Mouse (Mus musculus): ENCODE measurements around the gene Ugt2a3.
"Not testable (repeated sequence)": the region's sequence is repeated elsewhere in the genome, so short reads cannot be mapped to it uniquely, and the experiment has no call there.

Ugt2a3 gene

DNA sequence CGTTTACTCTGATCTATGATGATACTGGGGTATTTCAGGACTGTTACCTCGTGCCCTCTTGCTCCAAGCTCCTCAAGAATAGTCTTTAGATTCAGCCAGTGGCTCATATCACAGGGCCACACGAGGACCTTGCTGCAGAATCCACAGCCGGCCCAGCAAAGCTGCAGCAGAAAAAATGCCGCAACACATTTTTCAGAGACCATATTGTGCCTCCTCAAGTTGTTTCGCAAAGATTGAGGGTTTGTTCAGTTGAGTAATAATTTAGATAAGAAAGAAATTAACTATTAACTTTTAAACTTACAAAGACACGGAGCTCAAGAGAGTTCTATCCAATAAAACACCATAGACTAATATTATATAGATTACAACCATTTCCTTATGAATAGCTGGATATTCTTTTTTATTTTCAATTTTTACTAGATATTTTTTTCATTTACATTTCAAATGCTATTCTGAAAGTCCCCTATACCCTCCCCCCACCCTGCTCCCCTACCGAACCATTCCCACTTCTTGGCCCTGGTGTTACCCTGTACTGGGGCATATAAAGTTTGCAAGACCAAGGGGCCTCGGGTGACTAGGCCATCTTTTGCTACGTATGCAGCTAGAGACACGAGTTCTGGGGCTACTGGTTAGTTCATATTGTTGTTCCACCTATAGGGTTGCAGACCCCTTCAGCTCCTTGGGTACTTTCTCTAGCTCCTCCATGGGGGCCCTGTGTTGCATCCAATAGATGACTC lies at the start of gene Ugt2a3:
TSS of gene Ugt2a3 (minus strand) at position 235 of the 737 bp plus-strand sequence.
- no peak for DNase-seq

DNA sequence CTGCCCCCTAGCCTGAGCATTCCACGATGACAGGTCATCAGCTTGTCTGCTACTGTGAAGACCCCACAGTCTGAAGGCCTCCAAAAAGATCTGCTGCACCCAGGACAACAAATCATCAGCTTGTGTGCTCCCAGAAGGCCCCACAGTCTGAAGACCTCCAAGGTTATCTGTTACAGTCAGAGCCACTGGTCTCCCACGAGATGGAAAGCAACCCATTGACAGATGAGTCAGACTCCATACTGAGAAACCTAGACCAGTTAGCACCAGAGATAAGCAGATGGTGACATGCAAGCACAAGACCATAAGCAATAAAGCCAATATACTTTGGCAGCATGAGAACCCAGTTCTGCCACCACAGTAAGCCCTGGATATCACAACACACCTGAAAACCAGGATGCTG lies 43.2 kb upstream of the Ugt2a3 start:
- no peak for DNase-seq

DNA sequence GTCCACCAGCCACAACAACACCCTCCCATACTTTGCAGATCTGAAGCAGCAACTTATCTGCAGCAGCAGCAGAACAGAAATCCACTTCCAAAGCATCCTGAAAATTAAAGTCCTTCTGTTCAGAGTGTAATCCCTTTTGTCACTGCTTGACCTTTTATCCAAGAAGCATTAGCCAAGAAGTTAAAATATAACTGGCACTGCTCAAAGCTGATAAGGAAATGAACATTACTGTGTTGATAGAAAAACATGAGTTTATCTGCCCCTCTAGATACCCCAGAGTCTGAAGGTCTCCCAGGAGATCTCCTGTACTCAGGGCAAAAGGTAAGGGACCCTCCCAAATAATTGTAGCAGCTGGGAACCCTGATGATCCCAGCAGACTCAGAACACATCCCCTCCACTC lies 42.8 kb upstream of the Ugt2a3 start:
- DNase-seq, result no peak

DNA sequence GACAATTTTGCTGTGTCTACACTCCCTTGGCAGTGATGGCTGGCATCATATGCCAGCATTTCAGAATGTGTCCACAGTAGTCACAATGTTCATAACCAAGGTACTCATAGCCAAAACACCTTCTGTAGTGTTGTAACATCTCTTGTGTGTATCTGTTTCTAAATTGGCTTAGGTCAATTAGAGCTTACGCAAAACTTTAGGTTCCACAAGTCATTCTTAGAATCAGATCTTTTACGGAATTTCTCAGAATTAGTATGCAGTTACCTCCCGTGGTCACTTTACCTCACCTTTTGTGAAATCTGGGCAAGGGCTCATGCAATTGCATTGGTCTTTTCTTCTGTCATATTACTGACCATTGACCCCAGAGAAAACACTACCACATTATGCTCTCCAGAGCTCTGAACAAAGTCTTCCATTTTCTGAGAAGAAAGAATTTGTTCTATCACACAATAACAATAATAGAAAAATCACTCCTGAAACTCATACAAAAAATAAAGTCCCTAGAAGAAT lies 38.9 kb upstream of the Ugt2a3 start:
- DNase-seq, result no peak

DNA sequence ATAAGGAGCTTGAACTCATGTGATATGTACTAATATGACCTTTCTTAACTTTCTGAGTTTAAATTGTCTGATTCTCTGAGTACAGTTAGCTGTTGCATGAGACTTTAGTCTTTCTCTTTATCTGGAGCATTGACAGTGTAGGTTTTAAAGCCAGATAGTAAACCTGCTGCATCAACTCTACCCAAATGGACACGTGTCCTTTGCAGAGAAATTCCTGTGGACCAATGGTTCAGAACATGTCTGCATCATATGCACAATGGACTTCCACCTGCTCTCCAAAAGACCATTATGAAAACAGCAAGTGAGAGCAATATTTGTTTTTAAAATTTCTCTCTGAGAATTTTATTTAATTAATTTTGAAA lies 36.5 kb upstream of the Ugt2a3 start:
- no peak for DNase-seq

DNA sequence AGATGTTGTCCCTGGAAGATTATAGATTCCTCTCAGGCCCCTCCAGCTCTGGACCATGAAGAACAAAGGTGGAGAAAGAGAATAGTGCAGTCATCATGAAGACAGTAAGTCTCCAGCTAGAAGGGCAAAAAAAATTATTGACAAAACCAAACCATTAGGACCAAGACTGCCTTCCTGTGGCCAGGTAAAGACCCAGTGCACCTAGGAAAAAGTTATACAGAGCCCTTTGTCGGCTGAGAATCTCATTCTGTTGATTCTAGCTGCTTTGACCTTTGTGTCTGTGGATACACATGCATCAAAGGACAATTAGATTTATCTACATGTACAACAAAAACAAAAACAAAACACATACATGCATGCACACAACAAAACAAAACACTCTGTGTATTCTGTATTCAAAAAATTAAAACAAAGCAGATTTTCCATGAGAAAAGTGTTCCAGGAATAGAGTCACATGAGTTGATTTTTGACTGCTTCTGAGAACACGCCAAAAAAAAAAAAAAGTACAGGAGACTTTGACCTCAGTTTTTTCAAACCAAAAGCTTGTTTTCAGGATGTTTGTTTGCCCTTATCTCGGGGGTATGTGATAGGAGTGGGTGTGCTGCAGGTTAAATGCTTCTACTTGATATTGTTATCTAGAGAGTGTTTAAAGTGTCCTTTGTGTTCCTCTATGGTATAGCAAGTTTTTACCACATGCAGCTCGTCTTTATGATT lies 36.0 kb upstream of the Ugt2a3 start:
- not testable (repeated sequence) for DNase-seq

DNA sequence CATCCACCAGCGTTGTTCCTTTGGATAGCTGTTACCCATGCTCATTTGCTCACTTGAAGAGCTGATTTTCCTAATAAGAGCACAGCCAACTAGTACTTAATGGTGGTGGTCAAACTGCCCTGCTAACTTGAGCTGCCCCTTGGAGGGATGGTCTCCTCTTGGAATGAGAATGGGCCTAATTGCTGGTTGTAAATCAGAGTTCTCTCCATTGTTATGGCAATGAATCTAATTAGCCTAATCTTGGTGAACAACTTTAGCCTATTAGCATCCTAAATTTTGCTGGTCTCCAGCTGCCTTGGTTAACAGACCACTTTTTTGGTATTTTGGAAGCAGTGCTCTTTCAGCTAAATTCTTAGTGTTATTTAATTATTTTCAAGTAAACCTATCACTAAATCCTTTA lies 13.4 kb upstream of the Ugt2a3 start:
- DNase-seq, result no peak

DNA sequence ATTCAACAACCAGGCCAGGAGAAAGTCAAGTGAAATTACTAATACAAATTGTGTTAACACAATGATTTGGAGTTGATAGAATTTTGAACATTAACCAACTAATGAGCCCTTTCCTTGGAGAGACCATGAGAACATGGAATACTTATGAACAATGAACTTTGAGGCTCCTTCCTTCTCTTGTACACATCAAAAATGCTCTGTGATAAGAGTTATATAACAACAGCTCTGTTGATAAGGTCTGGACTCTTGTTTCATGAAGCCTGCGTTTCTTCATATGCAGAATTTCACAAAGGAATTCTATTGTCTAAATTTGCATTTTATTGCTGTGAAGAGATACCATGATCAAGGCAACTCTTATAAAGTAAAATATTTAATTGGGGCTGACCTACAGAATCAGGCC lies 12.2 kb upstream of the Ugt2a3 start:
- not testable (repeated sequence) for DNase-seq

DNA sequence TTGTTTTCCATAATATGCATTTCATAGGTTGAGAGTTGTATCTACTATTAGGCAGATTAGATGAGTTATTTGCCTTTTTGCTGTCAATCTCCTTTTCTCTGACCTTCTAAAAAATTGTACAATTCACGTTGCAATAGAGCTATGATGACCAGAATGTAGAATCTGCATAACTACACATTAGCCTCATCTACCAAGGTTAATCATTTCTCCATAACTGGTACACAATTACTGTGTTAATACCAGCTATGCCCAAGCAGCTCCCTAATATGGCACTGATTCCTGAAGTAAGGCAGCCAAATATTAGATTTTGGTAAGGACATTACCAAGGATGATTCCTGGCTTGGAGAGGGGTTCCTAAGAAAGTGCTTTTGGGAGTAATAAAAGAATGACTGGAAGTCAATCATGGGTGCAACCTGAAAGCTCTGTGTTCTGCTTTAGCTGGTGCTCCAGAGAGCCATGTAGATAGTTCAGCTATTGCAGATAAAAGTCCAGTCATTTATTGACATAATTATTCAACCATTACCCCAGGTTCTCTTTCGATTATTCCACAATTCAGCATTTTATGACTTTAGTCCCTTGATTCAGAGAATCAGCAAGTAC lies 10.6 kb upstream of the Ugt2a3 start:
- not testable (repeated sequence) for DNase-seq

DNA sequence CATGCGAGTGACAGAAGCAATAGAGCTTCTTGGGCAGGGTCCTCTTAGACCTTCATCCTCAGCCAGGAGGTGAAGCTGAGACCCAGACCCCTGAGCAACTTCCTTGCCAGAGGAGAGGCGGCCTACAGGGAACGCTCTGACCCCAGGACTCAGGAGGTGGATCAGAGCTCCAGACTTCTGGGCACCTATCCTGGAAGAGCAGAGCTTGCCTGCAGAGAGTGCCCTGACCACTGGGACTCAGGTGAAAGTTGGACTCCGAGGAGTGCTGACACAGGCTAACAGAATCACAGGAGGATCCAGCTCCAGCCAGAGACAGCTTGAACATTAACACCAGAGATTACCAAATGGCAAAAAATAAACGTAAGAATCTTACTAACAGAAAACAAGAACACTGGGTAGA lies 3.5 kb upstream of the Ugt2a3 start:
- DNase-seq, result no peak

DNA sequence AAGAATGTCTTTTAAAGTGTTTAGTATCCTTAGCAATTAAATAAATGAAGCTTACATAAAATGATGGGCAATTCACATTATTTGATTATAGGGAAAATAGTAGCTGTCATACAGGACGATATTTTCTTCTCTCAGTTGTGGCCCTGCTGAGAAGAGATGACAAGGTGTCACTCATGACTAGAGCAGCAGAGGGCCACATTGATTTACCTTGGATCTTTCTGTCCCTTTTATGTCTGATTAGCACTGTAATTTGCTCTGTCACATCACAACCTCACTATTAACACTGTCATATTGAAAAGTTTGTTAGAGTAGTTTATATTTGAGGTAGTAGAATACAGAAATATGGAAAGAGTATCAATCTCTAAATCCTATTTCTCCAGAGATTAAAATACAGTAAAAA lies 1.8 kb downstream of the Ugt2a3 start:
- no peak for DNase-seq

DNA sequence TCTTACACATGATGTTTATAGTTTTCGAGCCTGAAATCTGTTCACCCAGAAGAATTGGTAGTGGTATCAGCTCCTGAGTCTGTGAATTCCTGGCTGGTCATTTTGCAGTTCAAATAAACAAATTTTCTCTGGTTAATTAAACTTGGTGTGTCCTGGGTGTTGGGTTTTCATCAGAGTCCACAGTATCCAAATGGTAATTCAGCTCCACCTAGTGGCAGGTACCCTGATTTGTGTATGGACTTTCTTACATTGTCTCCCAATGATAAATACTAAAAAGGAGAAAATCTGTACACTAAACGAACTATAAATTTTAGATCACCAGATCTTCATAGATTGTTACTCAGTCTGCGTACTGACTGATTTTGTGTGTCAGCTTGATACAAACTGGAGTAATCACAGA lies 3.4 kb downstream of the Ugt2a3 start:
- no peak for DNase-seq

DNA sequence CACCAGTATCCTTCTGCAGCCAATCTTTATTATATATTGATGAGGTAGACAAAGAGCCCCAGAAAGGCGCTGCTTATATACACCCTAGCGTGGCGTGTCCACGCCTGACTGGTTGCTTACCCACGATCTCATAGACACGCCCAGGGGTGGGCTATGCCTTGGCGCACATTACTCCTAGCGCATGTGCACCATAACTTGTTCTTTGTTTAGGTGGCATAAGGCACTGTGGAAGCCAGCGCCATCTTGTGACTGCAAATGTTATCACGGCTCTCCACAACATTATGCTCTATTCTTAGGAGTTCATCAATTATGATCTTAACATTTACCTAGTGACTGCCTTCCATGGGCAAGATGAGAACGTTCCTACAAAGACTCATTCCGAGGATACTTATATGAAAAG lies 25.6 kb downstream of the Ugt2a3 start:
- no peak for DNase-seq

DNA sequence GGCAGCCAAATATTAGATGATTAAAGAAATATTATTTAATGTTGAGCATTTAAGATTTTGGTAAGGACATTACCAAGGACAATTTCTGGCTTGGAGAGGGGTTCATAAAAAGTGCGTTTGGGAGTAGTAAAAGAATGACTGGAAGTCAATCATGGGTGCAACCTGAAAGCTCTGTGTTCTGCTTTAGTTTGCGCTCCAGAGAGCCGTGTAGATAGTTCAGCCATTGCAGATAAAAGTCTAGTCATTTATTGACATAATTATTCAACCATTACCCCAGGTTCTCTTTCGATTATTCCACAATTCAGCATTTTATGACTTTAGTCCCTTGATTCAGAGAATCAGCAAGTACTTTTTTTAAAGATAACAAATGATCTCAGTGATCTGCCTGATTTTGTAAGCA lies 50.8 kb downstream of the Ugt2a3 start:
- not testable (repeated sequence) for DNase-seq

DNA sequence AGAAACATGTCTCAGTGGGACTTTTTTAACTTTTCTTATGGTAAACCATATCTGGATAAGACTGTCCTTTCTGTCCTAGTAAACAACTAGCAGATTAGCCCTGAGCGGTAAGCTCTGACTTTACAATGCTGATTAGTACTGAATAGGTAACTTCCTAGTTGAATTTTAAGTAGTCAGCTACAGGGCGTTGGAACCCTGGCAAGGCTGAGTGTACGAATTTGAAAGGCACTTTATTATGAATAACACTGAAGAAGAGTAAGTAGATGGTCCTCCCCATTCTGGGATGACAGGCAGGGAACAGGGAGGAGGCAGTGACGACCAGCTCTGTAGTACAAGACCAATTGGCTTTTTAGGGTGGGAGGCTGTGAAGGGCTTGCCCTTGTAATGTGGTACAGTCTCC lies 61.0 kb downstream of the Ugt2a3 start:
- not testable (repeated sequence) for DNase-seq

DNA sequence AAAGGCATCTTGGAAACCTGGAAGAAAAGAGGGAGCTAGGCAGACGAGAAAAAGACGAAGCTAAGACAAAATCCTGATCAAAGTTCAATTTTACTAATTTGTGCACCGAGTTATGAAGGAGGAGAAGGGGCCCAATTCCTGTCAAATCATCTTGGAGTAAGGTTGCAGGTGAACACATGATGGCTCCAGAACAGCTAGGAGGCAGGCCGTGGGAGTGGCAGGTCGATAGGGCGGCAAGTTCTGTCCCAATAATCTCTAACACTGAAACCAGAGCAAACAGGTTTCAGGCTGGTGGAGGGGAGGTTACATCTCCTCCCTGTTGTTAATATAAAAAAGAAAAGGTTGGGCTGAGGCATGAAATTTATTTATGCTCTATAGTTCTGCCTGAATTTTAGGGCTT lies 61.4 kb downstream of the Ugt2a3 start:
- no peak for DNase-seq
